Mouse (Mus musculus) forelimb bud, embryonic 11.5 days (tissue): ENCODE data around the gene Camta1.

ENCODE experiments used
- DNase-seq: peaks from one replicate; pipeline ENCODE4 v3.0.0-alpha.2; 2012; ENCODE audit warnings: low read depth, low spot score

Gene Camta1

DNA sequence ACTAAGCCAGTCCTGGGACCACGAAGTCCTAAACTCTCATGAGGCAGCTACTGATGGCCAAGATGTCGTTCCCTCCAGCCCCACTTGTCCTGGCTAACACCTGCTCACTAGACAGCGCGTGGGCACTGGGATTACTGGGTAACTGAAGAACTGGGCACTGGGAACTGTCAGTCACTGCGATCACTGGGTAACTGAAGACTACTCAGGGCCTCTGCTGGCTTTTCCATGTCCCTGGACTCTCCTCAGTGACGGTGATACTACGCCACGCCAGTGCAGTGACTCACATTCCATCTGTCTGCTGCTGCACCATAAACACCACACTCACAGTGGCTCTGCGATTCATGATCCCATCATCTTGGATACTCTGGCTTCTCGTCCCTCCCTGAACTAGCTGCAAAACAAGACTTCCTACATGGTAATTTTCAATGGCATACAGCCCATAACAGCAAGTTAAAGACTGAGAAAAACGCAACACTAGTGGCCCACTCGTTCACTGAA lies 81.7 kb downstream of the Camta1 start:
- DNase-seq = no peak

DNA sequence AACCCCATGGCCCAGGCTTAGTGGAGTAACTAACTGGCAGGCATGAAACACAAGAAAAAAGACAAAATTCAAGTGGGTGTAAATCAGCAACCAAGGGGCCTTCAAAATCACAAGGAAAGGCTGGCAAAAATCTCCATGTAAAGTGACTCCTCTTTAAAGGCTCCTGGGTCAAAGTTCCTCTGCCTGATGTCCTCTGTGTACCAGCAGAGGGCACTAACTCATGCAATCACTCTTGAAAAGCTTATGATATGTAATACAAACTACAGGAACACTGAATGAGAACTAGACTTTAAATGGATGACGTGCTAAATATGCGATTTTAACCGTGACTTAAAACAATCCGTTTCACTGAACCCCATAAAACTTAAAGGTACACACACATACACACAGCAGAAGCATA lies 83.2 kb downstream of the Camta1 start:
- DNase-seq = peak; percentile 19

DNA sequence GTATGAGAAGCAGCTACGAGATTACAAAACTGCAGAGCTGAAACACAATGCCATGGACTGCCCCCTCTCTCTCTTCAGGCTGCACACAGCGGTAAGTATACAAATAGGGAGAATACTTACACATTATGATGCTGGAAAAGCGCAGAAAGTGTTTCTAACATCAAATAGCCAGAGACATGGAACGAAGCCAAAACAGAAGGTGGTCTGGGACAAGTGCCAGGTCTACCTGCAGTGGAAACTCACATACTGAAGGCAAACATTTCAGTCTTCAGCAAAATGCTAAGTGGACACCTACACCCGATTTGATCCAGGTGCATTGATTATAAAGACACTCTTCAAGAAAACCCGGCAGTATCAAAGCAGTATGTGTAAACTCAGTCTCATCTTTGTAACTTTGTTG lies 84.2 kb downstream of the Camta1 start:
- no peak for DNase-seq

DNA sequence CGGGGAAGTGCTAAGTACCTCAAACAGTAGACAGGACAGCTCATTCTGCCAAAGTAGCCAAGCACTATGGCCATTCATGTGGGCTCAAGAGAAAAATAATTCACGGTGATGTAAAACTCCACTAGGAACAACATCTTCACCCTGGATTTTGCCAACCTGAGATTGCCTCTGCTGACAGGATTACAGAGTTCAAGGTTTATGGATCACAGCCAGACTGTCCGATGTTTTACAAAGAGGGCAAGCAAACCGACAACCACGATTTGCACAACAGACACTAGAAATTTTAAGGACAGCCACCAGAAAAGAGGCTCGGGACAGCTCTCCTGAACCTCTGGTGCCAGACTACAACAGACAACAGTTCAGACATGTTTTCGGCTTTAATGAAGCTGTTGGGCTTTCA lies 86.2 kb downstream of the Camta1 start:
- no peak for DNase-seq

DNA sequence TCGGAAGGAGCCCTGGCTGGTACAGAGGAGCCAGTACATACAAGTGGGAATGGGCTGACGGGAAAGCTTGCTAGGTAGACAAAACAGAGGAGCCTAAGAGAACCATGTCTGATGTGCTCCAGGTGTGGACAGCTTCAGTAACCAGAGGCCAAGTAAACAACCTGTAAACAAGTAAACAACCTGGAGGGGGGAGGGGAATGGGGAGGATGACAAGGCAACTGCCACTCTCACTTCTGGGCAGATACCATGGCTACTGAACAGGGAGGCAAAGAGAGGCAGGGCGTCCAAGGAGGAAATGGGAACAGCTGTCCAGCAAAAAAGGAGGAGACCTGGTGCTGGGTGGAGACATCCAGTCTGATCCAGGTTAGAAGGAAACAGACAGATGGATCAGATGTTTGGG lies 88.0 kb downstream of the Camta1 start:
- DNase-seq = no peak

DNA sequence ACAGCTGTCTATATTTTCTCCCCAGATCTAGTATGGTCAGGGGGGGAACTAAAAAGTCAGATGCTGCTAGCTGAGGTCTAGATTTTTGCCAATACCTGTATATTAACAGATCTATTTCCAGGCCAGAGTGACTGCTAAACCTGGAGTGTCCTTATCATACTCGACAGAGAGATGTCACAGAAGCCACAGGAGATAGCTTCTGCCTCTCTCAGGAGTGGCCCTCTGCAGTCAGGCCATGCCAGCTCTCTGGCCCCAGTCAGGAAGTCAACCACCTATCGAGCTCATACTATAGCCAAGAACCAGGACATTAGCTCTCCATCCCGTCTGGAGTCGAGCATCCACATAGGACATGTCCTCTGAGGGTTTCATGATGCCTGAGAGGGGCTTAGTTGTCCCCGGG lies 88.7 kb downstream of the Camta1 start:
- no peak for DNase-seq

DNA sequence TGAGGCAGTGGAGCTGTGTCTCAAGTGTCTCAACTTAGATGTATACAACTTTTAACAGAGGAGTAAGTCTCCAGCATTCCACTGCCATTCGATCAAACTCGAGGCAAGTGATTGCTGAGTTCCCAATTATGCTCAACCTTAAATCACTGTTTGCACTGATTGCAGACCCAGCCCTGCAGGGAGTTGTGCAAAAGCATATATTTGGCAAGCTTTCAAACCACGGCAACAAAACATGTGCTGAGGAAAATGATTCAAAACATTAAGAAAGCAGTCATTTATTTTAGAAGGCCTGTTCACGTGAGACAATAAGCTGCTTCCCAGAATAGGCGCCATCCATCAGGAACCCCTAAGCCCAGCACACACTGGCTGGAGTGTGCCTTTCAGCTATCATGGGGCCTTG lies 91.0 kb downstream of the Camta1 start:
- no peak for DNase-seq

DNA sequence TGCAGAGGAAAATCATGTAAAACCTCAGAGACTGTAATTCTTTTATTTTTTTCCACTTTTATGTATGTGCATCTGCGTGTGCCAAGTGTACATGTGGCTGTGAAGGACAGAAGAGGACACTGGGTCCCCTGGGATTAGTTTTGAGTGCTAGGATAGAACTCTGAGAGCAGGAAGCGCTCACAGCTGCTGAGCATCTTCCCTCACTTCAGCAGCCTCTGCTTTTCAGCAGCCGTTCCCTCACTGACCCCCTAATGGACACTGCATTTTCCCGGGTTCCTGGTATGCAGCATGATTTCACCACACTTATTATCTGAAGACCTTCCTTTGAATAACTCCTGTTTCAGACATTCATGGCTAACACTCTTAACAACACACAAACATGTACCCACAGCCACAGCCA lies 93.9 kb downstream of the Camta1 start:
- DNase-seq = no peak

DNA sequence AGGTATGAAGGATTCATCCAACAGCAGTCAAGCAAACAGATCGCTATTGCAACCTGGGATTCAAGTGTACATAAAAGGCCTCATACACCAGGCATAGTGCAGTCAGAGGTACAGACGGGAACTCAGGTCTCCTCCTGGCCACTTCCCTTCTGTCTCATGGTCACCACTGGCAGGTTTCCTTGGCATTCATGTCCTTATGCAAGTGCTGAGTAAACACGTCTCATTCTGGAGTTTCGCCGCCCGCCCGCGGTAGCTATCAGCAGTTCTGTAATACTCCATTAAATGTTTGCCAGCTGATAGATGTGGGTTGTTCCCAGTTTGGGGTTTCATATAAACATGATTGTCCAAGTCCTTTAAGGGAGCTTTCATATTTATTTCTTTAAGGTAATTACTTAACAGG lies 94.3 kb downstream of the Camta1 start:
- DNase-seq = no peak

DNA sequence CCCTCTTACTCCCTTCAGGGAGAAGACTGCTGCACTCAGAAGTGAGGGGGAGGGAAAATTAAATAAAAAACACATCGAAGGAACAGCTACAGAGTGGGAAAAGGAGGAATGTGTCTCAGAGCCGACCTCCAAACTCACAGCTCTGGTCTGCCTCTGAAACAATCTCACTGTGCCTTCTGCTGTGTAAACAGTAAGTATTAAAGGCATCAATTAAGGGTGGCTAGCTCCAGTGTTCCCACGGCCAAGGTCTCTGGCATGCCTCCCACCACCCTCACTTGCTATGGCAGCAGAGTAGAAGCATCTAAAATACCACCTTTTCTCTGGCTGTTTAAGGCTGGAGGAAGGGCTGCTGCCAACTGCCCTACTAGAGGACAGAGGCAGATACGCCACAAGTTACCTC lies 96.3 kb downstream of the Camta1 start:
- DNase-seq = no peak

DNA sequence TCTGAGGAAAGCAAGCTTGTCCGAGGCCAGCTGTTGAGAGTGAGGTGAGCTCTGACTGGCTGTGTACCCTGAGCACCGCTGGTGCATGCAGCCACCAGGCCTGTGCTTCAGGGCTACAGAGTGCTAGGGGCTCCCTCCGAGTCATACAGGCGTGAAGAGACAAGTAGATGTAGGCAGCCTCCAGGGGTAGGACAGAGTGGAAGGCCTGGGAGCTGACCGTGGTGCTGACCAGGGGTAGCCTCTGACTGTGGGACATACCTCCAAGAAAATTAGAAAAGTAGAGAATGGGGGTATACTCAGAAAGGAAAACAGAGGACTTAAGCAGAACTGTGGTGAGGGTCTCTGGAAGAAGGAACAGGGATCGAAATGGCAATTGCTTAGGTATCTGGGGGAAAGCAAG lies 97.7 kb downstream of the Camta1 start:
- peak; percentile 61 for DNase-seq

DNA sequence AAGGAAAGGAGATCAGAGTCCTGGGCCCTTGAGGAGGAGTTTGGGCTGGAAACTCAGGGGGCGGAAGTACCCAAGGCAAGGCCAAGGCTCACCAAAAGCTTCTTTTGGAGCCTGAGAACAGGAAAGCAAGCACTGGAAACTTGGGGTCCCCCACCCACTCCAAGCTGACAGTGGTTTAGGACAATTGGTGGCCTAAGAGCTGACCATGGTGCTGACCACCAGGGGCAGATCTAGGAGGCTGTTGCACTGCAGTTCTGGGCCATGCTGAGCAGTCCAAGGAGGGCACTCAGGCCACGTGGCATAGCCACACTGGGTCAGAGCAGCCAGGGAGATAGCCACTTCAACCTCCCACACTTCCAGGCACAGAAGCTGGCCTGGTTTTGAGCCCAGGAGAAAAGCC lies 102.6 kb downstream of the Camta1 start:
- DNase-seq = peak; percentile 46

DNA sequence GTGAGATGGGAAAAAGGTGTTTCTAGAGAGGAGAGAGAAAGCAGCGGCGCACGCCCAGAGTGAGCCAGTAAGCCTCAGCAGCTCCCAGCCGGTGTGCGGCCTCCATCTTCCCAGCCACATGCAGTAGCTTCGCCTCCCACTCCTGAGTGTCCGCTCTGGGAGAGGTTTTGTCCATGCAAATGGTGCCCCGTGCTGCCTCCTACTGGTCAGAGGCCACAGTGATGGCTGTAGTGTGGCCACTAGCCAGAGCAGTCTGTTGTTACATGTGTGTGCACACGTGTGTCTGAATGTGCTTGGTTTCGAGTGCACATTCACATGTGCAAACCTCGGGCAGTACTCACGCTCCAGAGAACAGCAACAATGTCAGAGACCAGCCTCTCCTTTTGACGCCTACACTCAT lies 103.3 kb downstream of the Camta1 start:
- DNase-seq = no peak

DNA sequence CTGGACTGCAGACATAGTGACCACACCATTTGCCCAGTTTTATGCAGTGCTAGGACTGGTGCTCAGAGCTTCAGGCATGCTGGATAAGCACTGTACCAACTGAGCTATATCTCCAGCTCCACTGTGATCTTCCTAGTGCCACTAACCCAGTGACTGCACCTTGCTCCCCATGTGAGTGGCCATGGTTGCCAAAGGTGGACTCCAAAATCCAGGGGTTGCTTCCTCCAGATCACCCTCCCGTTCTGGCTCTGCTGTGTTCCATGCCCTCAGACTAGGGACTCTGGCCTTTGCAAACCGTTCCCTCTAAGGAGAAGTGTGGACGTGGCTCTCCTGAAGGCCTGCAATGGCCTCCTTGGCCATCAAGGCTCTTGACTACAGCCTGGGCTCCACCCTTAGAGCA lies 104.4 kb downstream of the Camta1 start:
- DNase-seq = no peak

DNA sequence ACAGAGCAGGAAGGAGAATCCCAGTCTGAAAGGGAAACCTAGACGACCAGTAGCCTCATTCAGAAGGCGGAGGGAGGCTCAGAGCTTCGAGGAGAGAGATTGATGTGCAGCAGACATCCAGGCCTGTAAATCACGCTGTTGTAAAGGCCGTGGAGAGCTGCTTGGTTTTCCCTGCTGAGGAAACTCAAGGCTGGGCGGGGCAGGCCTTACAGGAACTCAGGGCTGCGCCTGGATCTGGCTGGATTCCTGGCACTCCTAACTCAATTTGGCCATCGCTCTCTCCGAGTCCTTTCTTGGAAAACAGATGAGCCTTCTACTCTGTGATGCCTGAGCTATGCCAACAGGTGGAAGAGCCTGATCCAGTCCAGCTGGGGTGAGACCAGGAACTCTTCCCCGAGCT lies 105.3 kb downstream of the Camta1 start:
- no peak for DNase-seq

DNA sequence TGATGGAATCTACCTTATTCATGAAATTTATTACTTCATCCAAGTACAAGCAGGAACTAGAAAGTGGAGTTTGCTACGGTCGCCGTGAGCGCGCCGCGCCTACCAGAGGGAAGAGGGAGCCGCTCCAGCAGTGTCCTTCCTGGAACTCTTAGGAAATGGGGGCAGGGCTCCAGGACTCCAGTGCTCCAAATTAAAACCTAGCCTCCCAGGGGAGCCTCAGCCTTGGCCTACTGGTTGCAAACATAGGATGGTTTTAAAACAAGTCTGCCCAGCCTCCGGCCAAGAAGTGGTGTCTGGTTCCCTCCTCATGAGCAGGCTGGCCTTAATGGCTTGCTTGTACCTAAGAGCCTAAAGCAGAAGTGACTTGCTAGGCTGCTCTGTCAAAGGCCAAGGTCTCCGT lies 108.4 kb downstream of the Camta1 start:
- DNase-seq = no peak

DNA sequence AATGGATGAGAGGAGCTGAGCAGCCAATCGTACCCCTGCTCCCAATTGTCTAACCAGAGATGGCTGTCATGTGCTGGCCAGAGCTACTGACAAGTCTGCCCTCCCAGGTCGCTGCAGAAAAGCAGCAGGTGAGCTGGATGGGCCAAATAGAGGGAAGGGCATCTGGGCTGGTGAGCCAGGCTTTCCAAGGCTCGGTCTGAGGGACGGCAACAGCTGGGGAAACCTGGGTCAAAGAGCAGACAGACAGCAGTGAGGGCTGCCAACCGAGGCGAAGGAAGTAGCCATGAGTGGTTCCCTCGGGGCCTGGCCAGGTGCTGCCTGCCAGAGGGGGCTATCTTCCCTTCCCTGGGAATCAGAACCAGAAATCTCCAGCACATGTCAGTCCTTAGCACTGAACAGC lies 109.1 kb downstream of the Camta1 start:
- DNase-seq = no peak

DNA sequence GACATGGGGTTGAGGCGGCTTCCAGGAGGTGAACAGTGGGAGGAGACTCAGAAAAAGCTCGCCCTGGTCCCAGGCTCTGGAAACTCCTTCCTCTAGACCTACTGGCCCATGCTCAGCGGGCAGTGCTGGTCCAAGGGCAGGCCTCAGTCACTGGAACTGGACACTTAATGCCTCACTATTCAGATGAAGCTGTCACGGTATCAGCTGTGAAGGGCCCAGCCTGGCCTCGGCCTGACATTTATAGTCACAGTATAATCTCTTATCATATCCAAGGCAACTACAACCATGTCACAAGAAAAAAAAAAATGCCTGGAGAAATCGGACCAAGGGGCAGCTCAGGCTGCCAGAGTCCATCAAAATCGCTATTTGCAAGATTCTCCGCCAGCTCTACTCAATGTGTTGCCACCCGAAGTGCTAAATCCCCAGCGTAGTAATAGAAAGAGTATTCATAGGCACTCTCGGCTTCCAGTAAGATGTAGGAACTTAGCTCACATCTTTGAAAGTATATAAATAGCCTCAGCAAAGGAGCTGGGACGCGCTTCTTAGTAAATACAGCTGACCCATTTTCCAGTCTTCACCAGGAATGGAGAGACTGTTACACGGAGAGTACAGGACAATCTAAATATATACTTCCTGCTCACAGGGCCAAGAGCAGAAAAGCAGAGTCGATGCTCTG lies 110.3 kb downstream of the Camta1 start:
- DNase-seq = no peak

DNA sequence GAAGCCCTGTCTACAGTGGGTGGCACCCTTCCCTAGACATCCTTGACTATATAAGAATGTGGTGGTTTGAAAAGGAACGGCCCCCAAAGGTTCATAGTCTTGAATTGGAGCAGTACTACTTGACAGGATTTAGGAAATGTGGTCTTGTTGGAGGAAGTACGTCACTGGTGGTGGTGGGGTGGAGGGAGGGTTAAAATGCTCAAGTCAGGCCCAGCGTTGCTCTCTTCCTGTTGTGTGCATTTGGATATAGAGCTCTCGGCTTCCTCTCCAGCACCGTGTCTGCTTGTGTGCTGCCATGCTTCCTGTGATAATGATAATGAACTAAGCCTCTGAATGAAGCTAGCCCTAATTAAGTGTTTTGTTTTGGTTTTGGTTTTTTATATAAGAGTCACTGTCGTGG lies 114.0 kb downstream of the Camta1 start:
- DNase-seq = no peak

DNA sequence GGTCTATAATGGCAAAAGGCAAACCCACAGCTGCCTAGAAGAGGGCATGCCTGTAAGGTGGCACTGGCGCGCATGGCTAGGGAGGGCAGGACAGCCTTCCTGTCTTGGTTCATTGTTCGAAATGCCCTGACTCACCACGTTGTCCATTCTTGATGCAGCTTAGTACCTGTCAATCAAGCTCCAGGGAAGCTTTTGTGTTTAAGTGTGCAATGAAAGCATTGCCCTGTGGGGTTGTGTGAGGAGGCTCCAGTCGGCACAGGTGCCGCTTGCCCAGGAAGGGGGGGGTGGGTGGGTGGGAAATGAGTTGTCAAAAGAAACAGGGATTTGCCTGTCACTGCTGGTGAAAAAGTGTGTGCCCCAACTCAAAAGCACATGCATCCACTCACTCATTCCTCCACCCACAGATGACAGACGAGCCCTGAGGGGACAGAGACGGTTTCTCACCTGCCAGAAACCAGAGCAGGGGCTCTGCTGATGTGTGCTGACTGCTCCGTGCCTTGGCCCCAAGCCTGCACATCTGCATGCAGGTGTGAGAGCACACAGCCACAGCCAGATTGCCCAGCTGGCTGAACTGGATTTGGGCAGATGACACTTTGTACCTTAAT lies 115.6 kb downstream of the Camta1 start:
- peak; percentile 32 for DNase-seq

DNA sequence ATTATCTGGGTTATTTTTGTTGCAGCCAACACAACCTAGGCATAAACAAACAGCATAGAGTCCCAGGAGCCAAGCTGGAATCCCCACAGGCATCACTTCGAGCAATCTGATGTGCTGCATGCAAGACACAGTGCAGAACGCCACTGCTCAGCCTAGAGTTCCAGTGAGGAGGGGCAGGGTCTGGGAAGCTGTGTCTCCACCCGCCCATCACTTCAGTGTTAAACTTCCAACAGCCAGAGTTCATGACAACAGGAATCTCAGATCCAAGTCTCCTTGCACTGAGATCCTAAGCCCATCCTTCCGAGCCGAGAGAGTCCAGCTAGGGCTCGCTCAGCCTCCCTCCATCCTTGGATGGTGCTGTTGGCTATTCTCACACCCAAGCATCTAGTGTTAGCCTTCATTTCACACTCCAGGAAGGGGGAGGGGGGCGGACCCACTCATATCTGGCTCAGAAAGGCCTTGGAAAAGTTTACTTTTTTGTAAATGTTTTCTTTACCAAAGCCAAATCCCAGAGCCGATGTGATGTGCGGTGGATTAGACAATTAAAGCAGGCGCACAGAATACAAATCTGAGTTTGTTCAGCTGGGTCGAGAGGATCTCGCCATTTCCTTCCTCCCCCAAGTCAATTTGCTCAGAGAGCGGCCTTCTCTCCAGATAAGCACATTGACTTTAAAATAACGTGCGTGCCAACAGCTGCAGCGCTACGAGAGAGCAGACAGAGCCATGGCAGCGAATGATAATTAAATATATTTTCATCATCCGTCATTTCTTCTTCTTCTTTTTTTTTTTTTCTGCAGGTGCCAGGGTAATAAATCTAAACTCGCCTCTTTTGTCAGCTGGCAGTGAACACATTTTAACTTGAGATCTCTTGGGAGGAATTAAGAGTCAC lies 120.2 kb downstream of the Camta1 start:
- DNase-seq = no peak

DNA sequence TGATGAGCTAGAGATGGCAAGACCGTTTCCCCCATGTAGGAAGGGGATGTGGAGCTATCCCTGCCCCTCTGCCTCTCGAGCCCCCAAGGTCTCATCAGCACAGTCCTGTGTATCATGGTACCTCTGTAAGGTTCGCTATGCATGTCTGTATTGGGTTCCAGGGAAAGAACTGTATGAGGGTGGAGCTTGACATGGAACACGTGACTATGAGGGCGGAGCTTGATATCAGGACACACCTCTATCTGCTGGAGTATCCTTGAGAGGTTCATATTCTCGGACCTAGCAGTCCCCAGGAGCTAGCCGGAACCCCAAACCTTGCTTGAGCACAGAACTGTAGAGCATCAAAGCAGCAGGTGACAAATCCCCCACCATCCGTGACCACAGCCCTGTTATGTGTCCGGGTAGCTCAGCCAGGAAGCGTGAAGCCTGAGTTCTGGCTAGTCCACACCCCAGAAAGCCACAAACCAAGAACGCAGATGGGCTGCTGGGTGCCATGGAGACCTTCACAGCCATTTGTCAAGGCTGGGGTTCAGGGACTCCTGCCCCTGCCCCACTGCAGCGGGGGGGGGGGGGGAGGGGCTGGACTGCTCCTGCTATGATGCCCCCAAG lies 122.2 kb downstream of the Camta1 start:
- DNase-seq = no peak
